Mouse (Mus musculus): ENCODE results near the gene Olfr738.

The Olfr738 gene

GRCm38 (mm10) chr14:50407268-50407667 lies at the start of gene Olfr738:
Olfr738 (plus strand) TSS chr14:50407568.
- DNase-seq (ENCODE audit: low spot score in 2 of 2): no peak

GRCm38 (mm10) chr14:50357593-50357992 lies 49.8 kb upstream of the Olfr738 start, which contains the start of gene Tlr11:
Tlr11 (plus strand) TSS chr14:50357914.
- DNase-seq (ENCODE audit: low spot score in 2 of 2): no peak

GRCm38 (mm10) chr14:50360480-50360879 lies 46.9 kb upstream of the Olfr738 start:
- no peak for DNase-seq (ENCODE audit: low spot score in 2 of 2)

GRCm38 (mm10) chr14:50363561-50363960 lies 43.8 kb upstream of the Olfr738 start:
- no peak for DNase-seq (ENCODE audit: low spot score in 2 of 2)

GRCm38 (mm10) chr14:50380863-50381262 lies 26.5 kb upstream of the Olfr738 start, which contains the start of gene Olfr736:
Olfr736 (plus strand) TSS chr14:50381163.
- DNase-seq (ENCODE audit: low spot score in 2 of 2): no peak

GRCm38 (mm10) chr14:50418326-50418725 lies 11.0 kb downstream of the Olfr738 start, which contains the start of gene Olfr739:
Olfr739 (plus strand) TSS chr14:50418626.
- no peak for DNase-seq (ENCODE audit: low spot score in 2 of 2)

GRCm38 (mm10) chr14:50445245-50445644 lies 37.9 kb downstream of the Olfr738 start, which contains the start of gene Olfr740:
Olfr740 (plus strand) TSS chr14:50445545.
- DNase-seq (ENCODE audit: low spot score in 2 of 2): no peak
